Mouse (Mus musculus) cerebellum, adult 2 months (tissue): ENCODE measurements around the gene Mterf2.

Experiments used
- CTCF ChIP-seq: fragments of 200-500 bp; IDR thresholded peaks from 2 replicates; pipeline ENCODE4 v1.5.1; 2011; ENCODE audit warnings: low read depth, mild to moderate bottlenecking, control low read depth, low read length, moderate library complexity, borderline replicate concordance; ENCODE audit not compliant: insufficient read depth
- POLR2A ChIP-seq: fragments of 200-500 bp; IDR thresholded peaks from 2 replicates; pipeline ENCODE4 v1.6.1; 2011; ENCODE audit warnings: low read length, control low read depth, borderline replicate concordance; ENCODE audit not compliant: insufficient read depth

- TF ChIP-seq POLR2A (no peak), CTCF (no peak)
Measured at GRCm38 (mm10) chr10:85128453-85128852, 626 bp upstream of the Mterf2 start.
